Comparison of ENCODE assay signal across 8 mouse cellular contexts in the genomic region with DNA sequence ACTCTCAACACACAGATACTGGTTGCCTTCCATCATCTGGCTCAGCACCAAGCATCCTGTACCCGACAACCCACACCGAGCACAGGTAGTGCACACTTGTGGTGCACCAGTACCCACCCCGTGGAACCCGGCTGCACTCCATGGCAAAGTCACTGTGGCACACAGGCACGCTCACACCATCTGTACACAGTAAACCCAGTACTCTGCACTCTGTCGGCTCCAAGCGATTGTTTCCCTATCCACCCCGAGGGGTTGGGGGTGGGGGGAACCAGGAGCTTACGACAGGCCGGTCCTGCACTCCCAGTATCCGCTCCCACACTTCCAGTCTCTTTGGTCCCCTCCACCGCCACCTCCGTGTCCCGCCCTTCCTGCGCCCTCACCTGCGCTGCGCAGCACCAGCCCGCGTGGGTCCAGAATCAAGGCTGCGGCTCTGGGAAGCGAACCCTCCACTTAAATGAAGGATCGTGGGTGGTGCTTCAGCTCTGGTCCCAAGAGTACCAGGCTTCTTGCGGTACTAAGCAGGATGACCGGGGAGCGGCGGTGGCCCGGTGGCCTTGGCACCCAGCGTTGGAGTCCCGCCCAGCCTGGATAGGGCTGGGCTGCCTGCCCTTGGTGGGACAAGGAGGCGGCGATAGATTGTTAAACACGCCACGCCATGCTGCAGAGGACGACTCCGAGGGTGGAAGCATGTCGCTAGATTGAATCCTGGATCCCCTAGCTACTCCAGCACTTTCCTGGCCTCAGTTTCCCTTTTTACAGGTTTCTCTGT. TPM values are rescaled to one million over a fixed set of nuclear protein-coding genes. Genes with fewer than 3 reads are reported as not detected.
A peak's percentile ranks its signal among the peaks of the same experiment; 100 is the strongest.
DNase-seq lines count a peak whose midpoint lies in the region; ATAC-seq and TF ChIP-seq lines count a peak whose summit lies in the region.

A gene (minus strand): TSS at position 515 of the 769 bp plus-strand sequence.

- TF ChIP-seq CTCF in spleen, adult 2 months (IDR thresholded peaks at IDR 0.05; ENCODE audit: extremely low read depth, insufficient read depth, insufficient read length, insufficient replicate concordance) = no peak
- no peak for TF ChIP-seq CTCF in hindbrain, postnatal 0 days (IDR thresholded peaks at IDR 0.05; ENCODE audit: low read depth)

- peak within 1 kb of the TSS; percentile 28; the same call in 1 of the 2 replicates for H3K9ac ChIP-seq in embryonic facial prominence, embryonic 15.5 days
- H3K9ac ChIP-seq in hindbrain, postnatal 0 days (replicated peaks; ENCODE audit: low read length) = peak within 1 kb of the TSS; percentile 30; the same call in 1 of the 2 replicates

- no peaks in the 10 kb centered on the region for H3K36me3 ChIP-seq in spleen, adult 2 months (ENCODE audit: control insufficient read depth, insufficient read depth, low read length)
- H3K36me3 ChIP-seq in embryonic facial prominence, embryonic 15.5 days = no peaks in the 10 kb centered on the region
- no peaks in the 10 kb centered on the region for H3K36me3 ChIP-seq in hindbrain, postnatal 0 days (ENCODE audit: insufficient read depth, low read length)

- H3K4me1 ChIP-seq in spleen, adult 2 months (ENCODE audit: control insufficient read depth, insufficient read depth, insufficient read length) = no peaks in the 10 kb centered on the region
- H3K4me1 ChIP-seq in embryonic facial prominence, embryonic 15.5 days = peaks cover 14% of the 10 kb centered on the region
- peaks cover 7% of the 10 kb centered on the region for H3K4me1 ChIP-seq in hindbrain, postnatal 0 days (ENCODE audit: insufficient read depth, low read length)

- WGBS in spleen, adult 2 months = 24% methylated on average over 36 of the region's 36 CpGs
- 3% methylated on average over 36 of the region's 36 CpGs for WGBS in embryonic facial prominence, embryonic 15.5 days
- WGBS in hindbrain, postnatal 0 days = 6% methylated on average over 36 of the region's 36 CpGs

- DNase-seq in spleen, adult 2 months (ENCODE audit: low read depth in 1 of 2, low spot score in 2 of 2) = no peak
- no peak for DNase-seq in spleen, postnatal 4 days (ENCODE audit: low spot score in 2 of 2)
- peak; percentile 51 for DNase-seq in hindbrain, postnatal 0 days (ENCODE audit: low spot score)
- no peak for DNase-seq in thymus, postnatal 25 days
- DNase-seq in cerebellum, adult 11 months = no peak

- H3K4me3 ChIP-seq in spleen, adult 2 months (ENCODE audit: extremely low read depth, insufficient read depth, insufficient read length) = peak within 1 kb of the TSS; percentile 33; the same call in 1 of the 2 replicates
- peak within 1 kb of the TSS; percentile 37 for H3K4me3 ChIP-seq in embryonic facial prominence, embryonic 15.5 days (replicated peaks)
- H3K4me3 ChIP-seq in hindbrain, postnatal 0 days (ENCODE audit: low read length) = peak within 1 kb of the TSS; percentile 27

- no peak for TF ChIP-seq POLR2A in spleen, adult 2 months (IDR thresholded peaks at IDR 0.05; ENCODE audit: low read depth, low read length)

- ATAC-seq in embryonic facial prominence, embryonic 15.5 days (ENCODE audit: insufficient number of reproducible peaks, low FRiP score, low TSS enrichment, low read depth) = no peak
- ATAC-seq in hindbrain, postnatal 0 days = peak; percentile 63
- ATAC-seq in megakaryocyte, adult 5-6 weeks (ENCODE audit: poor library complexity, severe bottlenecking) = 0 out of 2 replicates have a peak, but pooled peaks have one; percentile 10
- no peak for ATAC-seq in CD4-positive, CD25-positive, alpha-beta regulatory T cell, adult 4 months

- H3K4me2 ChIP-seq in embryonic facial prominence, embryonic 15.5 days (replicated peaks) = peak within 1 kb of the TSS; percentile 56
- H3K4me2 ChIP-seq in hindbrain, postnatal 0 days (ENCODE audit: low read depth, low read length) = peak within 1 kb of the TSS; percentile 53

- peak within 1 kb of the TSS; percentile 55 for H3K27ac ChIP-seq in spleen, adult 2 months (ENCODE audit: insufficient read depth, low read length)
- H3K27ac ChIP-seq in embryonic facial prominence, embryonic 15.5 days (replicated peaks) = no peak within 1 kb of the TSS
- no peak within 1 kb of the TSS for H3K27ac ChIP-seq in hindbrain, postnatal 0 days

- H3K9me3 ChIP-seq in embryonic facial prominence, embryonic 15.5 days (replicated peaks) = no peaks in the 10 kb centered on the region
- no peaks in the 10 kb centered on the region for H3K9me3 ChIP-seq in hindbrain, postnatal 0 days (ENCODE audit: low read length)

- H3K27me3 ChIP-seq in spleen, adult 2 months (ENCODE audit: control insufficient read depth, insufficient read depth, low read length) = 0 out of 2 replicates have a peak, but pooled peaks cover 2% of the 10 kb centered on the region
- H3K27me3 ChIP-seq in embryonic facial prominence, embryonic 15.5 days = peaks cover 33% of the 10 kb centered on the region
- H3K27me3 ChIP-seq in hindbrain, postnatal 0 days (ENCODE audit: insufficient read depth, low read length) = peaks cover 8% of the 10 kb centered on the region; the same call in 1 of the 2 replicates

RNA-seq across cellular contexts. Expression of the gene that starts here (rescaled TPM):
- 36.0 and 46.0 TPM in 2 replicates for polyA plus RNA-seq in spleen, adult 2 months (2012; rRNA removed)
- polyA plus RNA-seq in embryonic facial prominence, embryonic 15.5 days (2015; fragmentation: Nextera tagmentation; extraction: Ambion mirVana) = 7.8 and 8.6 TPM in 2 replicates
- total RNA-seq in hindbrain, postnatal 0 days (2014; rRNA removed) = 1.5 and 3.5 TPM in 2 replicates
- polyA plus RNA-seq in hindbrain, postnatal 0 days (2015; fragmentation: Nextera tagmentation; extraction: Ambion mirVana) = 3.4 and 3.6 TPM in 2 replicates
- 32.8 and 34.2 TPM in 2 replicates for total RNA-seq in megakaryocyte, adult 5-6 weeks (2015)
- total RNA-seq in megakaryocyte, adult 5-6 weeks (2017) = 12.0 and 12.9 TPM in 2 replicates
- polyA plus RNA-seq in CD4-positive, CD25-positive, alpha-beta regulatory T cell, adult 4 months (2017; shearing (Covaris generic)) = not detected

Comparison
In these comparisons a context has a peak if more than half of its experiments do, and no peak if none do; other contexts are left out.
1. ATAC-seq: peak in hindbrain, postnatal 0 days (single experiment) and megakaryocyte, adult 5-6 weeks (single experiment); none in embryonic facial prominence, embryonic 15.5 days (single experiment) and CD4-positive, CD25-positive, alpha-beta regulatory T cell, adult 4 months (single experiment).
2. Peak in every context shown above with its lines, with median percentiles within 50 percentile points of each other: H3K4me3 ChIP-seq.